Mouse (Mus musculus): ENCODE measurements around the gene Trove2. TPM values are rescaled to one million over a fixed set of nuclear protein-coding genes. Genes with fewer than 3 reads are reported as not detected.

The Trove2 gene
- polyA plus RNA-seq, 1 experiment from 2014 or later: 14.9 TPM

DNA sequence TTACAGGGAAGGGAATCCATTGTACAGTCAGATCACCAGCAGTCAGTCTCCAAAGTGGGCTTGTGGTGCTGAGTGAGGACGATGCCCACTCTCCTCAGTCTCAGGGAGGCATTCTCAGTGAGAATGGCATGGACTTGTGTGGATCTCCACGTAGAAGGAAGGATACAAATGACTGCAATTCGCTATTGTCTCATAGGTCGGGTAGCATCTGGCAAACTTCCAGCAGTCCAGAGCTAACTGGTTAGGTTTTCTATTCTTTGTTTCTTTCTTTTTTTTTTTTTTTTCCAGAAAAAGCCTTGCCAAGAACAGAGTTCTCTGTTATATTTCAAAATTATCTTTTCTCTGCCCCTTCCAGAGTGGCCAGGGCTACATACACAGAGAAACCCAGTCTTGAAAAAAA lies 69.9 kb downstream of the Trove2 start:
- no peak overlapping the region for H3K4me2 ChIP-seq (replicated peaks; ENCODE audit: low read depth, low read length)
- no peaks in the 10 kb centered on the region for H3K4me1 ChIP-seq (ENCODE audit: insufficient read depth, low read depth, low read length)
- H3K27me3 ChIP-seq (replicated peaks; ENCODE audit: insufficient read depth, low read length): no peaks in the 10 kb centered on the region
- H3K4me3 ChIP-seq (ENCODE audit: low read depth, low read length): no peak overlapping the region
- DNase-seq (ENCODE audit: low spot score) (no peak), ATAC-seq (no peak)
- H3K9ac ChIP-seq (replicated peaks; ENCODE audit: low read depth): no peak overlapping the region
- no peak for TF ChIP-seq CTCF (IDR thresholded peaks at IDR 0.05)
- TF ChIP-seq EP300 (IDR thresholded peaks at IDR 0.05): no peak
- 60% methylated on average over 4 of the region's 4 CpGs for WGBS
- H3K36me3 ChIP-seq (ENCODE audit: insufficient read depth, low read length): no peaks in the 10 kb centered on the region
- no peak overlapping the region for H3K27ac ChIP-seq (ENCODE audit: low read length)
- no peaks in the 10 kb centered on the region for H3K9me3 ChIP-seq (ENCODE audit: low read length)

DNA sequence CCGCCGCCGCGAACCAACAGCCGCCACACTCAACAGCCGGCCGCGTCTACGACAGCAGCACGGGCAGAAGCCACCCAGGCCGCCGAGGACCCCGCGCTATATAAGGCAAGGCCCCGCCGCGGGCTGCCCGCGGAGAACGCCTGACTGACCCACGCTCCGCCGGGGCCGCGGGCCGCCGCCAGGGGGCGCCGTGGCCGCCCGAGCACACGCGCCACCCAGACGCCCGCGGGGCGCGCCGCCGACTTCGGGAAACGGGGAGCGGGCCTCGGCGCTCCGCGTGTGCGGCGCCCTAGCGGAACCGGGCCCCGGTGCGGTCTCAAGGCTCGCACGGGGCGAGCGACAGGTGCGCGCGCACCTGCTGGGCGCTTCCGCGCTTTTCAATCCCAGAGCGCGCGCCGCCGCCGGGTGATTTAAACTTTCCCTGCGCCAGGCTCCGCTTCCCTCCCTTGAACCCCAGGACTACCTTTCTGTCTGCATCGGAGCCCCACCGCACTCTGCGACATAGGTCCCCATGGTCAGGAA lies 74.1 kb downstream of the Trove2 start, which contains the start of gene Cdc73:
Gene Cdc73, minus strand, starts transcription at position 153 of the 522 bp plus-strand sequence.
- Histone ChIP-seq H3K4me3 (ENCODE audit: low read depth, low read length) (peak within 1 kb of the TSS; percentile 94), H3K27me3 (replicated peaks; ENCODE audit: insufficient read depth, low read length) (no peaks in the 10 kb centered on the region), H3K4me2 (replicated peaks; ENCODE audit: low read depth, low read length) (peak within 1 kb of the TSS; percentile 83), H3K9me3 (ENCODE audit: low read length) (no peaks in the 10 kb centered on the region), H3K36me3 (ENCODE audit: insufficient read depth, low read length) (no peaks in the 10 kb centered on the region), H3K4me1 (ENCODE audit: insufficient read depth, low read depth, low read length) (peaks cover 3% of the 10 kb centered on the region; the same call in 1 of the 2 replicates), H3K9ac (replicated peaks; ENCODE audit: low read depth) (peak within 1 kb of the TSS; percentile 93), H3K27ac (ENCODE audit: low read length) (peak within 1 kb of the TSS; percentile 95)
- TF ChIP-seq CTCF (IDR thresholded peaks at IDR 0.05) (peak; percentile 59), EP300 (IDR thresholded peaks at IDR 0.05) (no peak)
- DNase-seq (ENCODE audit: low spot score) (peak; percentile 95), ATAC-seq (peak; percentile 99)
- 0% methylated on average over 15 of the region's 74 CpGs for WGBS

DNA sequence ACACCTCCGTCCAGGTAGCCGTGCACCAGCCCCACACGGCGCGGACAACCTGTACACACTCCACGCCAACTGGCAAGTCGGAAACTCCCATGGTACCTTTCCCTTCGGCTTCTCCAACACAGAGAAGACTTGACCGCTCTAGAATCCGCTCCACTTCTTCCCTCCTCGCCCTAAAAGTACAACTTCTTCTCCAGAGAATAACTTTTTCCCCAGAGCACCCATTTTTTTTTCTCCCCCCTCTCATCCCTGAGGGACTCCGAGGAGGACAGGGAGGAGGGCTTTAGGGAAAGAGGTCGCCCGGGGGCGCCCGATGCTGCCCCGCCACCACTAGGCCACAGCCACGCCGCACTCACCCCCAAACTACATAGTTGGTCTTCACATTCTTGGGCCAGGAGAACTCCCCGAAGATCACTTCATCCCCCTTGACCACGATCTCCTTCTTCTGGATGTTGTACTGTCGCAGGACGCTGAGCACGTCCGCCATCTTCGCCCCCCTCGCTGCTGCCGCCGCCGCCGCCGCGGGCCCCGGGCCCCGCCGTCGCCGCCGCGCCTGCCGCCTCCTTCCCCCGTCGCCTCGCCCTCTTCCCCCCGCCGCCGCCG lies 74.6 kb downstream of the Trove2 start:
- H3K4me1 ChIP-seq (ENCODE audit: insufficient read depth, low read depth, low read length): peaks cover 3% of the 10 kb centered on the region; the same call in 1 of the 2 replicates
- no peaks in the 10 kb centered on the region for H3K27me3 ChIP-seq (replicated peaks; ENCODE audit: insufficient read depth, low read length)
- TF ChIP-seq EP300 (IDR thresholded peaks at IDR 0.05) (no peak), CTCF (IDR thresholded peaks at IDR 0.05) (peak; percentile 17; the same call in 1 of the 2 replicates)
- H3K4me2 ChIP-seq (replicated peaks; ENCODE audit: low read depth, low read length): peak overlapping the region; percentile 83
- WGBS: under 1% methylated on average over 36 of the region's 48 CpGs
- DNase-seq (ENCODE audit: low spot score): peak; percentile 71
- peak overlapping the region; percentile 94 for H3K4me3 ChIP-seq (ENCODE audit: low read depth, low read length)
- ATAC-seq: peak; percentile 60
- H3K9ac ChIP-seq (replicated peaks; ENCODE audit: low read depth): peak overlapping the region; percentile 93
- H3K36me3 ChIP-seq (ENCODE audit: insufficient read depth, low read length): no peaks in the 10 kb centered on the region
- no peaks in the 10 kb centered on the region for H3K9me3 ChIP-seq (ENCODE audit: low read length)
- peak overlapping the region; percentile 95 for H3K27ac ChIP-seq (ENCODE audit: low read length)

DNA sequence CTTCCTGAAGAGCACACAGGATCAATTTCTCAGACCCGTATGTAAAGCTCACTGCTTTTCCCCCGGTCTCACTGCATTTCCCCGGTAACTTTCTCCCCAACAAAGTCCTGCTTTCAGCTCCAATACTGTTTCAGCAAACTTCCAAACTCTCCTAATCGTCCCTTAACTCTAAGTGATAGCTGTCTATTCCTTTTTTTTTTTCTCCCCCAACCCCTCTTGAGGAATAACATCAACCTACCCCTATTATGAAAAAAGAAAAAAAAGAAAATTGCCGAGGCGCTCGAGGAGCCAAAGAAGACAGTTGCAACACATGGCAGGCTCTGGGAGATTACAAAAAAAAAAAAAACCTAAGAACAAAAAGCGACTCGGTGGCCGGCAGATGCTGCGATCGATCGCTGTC lies 75.1 kb downstream of the Trove2 start:
- H3K9ac ChIP-seq (replicated peaks; ENCODE audit: low read depth): peak overlapping the region; percentile 93
- H3K4me3 ChIP-seq (ENCODE audit: low read depth, low read length): peak overlapping the region; percentile 94
- no peaks in the 10 kb centered on the region for H3K27me3 ChIP-seq (replicated peaks; ENCODE audit: insufficient read depth, low read length)
- H3K9me3 ChIP-seq (ENCODE audit: low read length): no peaks in the 10 kb centered on the region
- DNase-seq (ENCODE audit: low spot score): no peak
- 0% methylated on average over 13 of the region's 13 CpGs for WGBS
- TF ChIP-seq EP300 (IDR thresholded peaks at IDR 0.05) (no peak), CTCF (IDR thresholded peaks at IDR 0.05) (no peak)
- no peaks in the 10 kb centered on the region for H3K36me3 ChIP-seq (ENCODE audit: insufficient read depth, low read length)
- no peak for ATAC-seq
- peak overlapping the region; percentile 95 for H3K27ac ChIP-seq (ENCODE audit: low read length)
- H3K4me1 ChIP-seq (ENCODE audit: insufficient read depth, low read depth, low read length): peaks cover 3% of the 10 kb centered on the region; the same call in 1 of the 2 replicates
- H3K4me2 ChIP-seq (replicated peaks; ENCODE audit: low read depth, low read length): peak overlapping the region; percentile 83

Other genes with a start within 250 kb of the Trove2 start
- gene B3galt2, start 136.4 kb downstream of the Trove2 start, polyA plus RNA-seq (2015; fragmentation: Nextera tagmentation; extraction: Ambion mirVana): 0.13 and 0.15 TPM in 2 replicates
- gene Cdc73, start 74.2 kb downstream of the Trove2 start, polyA plus RNA-seq (2015; fragmentation: Nextera tagmentation; extraction: Ambion mirVana): 15.0 and 16.4 TPM in 2 replicates
- 73.1 and 75.3 TPM in 2 replicates for gene Glrx2, start 60.7 kb downstream of the Trove2 start, polyA plus RNA-seq (2015; fragmentation: Nextera tagmentation; extraction: Ambion mirVana)
- gene Uchl5, start 204 bp upstream of the Trove2 start, polyA plus RNA-seq (2015; fragmentation: Nextera tagmentation; extraction: Ambion mirVana): 37.1 and 41.3 TPM in 2 replicates
- gene Rgs2, start 227.1 kb upstream of the Trove2 start, polyA plus RNA-seq (2015; fragmentation: Nextera tagmentation; extraction: Ambion mirVana): 134 and 142 TPM in 2 replicates